Mouse (Mus musculus) neural tube, embryonic 10.5 days (tissue): ENCODE measurements around the gene Rrn3.
"Not testable (repeated sequence)": the region's sequence is repeated elsewhere in the genome, so short reads cannot be mapped to it uniquely, and the experiment has no call there.

Experiments used
- DNase-seq: peaks from one replicate; pipeline ENCODE4 v3.0.0-alpha.2; 2017; ENCODE audit warnings: low spot score; ENCODE audit errors: extremely low spot score

The Rrn3 gene

DNA sequence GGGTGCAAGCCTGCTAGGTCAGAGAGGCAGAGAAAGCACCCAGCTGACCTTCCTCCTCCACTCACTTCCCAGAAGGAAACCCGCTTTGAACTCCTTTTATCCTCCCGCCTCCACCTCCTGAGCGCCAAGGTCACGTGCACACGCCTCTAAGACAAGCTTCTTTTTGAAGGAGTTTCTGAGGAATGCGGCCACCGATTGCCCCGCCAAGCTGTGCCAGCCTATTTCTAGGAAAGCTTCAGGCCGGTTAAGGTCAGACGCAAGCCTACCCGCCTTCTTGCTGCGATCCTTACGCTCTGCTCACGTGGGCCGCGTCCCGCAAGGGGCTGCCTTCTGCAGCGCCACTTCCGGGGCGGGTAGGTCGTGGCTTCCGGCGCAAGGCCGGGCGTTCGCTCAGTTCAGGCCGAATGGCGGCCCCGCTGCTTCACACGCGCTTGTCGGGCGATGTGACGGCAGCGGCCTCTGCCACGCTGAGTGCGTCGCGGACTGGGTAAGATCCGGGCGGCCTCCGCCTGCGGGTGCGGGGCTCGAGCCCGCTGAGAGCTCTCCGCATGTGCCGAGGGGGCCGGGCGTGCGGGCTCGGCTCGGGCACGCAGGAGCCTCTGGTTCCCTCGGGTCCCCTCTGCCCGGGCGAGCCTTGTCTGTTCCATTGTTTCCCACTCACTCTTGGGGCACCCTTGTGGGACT is at the start of gene Rrn3:
Gene Rrn3 (plus strand): TSS at position 356 of the 684 bp plus-strand sequence.
- DNase-seq: peak; percentile 88

DNA sequence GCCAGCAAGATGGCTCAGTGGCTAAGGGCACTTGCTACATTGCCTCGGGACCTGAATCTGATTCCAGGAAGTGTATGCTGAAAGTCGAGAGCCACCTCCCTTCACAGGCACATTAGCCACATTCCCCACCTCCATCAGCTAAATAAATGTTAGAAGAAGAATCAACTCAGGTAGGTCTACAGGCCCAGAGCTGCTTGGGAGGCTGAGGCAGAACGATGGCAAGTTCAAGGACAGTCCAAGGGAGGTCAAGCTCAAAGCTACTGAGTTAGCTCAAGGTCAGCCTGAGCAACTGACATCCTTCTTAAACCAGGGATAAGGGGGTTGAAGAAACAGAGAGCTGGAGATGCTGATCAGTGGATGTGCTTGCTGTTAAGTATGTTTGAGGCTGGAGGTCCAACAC is 47.7 kb upstream of the Rrn3 start:
- no peak for DNase-seq

DNA sequence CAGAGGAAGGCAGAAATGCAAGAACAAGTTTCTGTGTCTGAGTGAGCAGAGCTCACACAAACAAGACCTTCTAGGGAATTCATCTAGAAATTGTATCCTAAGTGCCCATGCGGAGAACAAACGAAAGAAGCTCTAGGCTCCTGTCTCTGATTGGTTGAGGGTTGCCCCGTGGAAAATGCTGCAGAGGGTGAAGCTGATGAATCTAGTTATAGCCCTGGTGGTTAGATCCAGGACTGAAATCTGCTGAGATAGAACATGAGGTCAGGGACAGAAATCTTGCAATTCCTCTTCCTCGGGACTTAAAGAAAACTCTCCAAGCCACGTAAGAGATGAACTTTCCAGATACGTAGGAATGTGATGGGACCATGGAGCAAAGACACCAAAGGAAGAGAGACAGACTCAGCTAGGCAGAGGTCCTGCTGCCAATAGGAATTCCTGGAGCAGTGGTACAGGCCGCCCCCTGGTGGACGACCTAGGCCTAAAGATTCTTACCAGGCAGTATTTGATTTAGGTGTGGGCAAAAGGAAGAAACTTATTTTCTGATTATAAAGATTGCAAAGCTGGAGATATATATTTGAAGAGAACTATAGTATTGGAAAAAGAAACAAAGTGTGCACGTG is 46.9 kb upstream of the Rrn3 start:
- peak; percentile 77 for DNase-seq

DNA sequence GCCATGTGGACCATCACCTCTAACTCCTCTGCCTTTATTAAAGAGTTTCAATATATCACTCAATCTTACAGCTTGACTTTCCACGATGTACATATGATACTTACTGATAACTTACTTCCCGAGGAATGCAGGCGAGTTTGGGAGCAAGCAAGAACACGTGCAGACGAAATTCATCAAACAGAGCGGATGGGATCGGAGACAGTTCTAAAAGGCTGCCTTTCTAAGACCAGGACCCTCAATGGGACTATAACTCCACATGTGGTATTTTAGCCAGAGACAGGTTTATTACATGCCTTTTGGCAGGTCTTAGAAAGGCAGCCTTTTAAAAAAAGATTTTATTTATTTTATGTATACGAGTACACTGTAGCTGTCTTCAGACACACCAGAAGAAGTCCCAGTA is 44.5 kb upstream of the Rrn3 start:
- no peak for DNase-seq

DNA sequence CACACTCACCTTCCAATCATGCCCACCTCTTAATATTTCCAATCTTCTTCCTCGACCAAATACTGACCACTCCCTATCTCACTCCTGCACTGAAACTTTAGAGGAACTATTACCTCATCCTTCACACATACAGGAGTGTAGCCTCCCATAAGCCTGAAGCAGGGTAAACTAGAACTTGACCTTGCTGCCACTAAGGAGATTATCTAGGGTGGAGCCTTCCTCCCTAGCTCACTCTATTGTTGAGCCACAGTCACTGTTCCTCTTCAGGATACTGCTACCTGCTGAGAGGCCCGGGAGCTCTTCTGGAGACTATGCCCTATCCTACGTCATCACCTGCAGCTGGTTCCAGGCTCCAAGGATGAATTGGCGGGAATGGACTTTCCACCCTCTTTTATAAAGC is 41.5 kb upstream of the Rrn3 start:
- not testable (repeated sequence) for DNase-seq

GRCm38 (mm10) chr16:13740844-13741243 is 39.7 kb upstream of the Rrn3 start:
- no peak for DNase-seq

DNA sequence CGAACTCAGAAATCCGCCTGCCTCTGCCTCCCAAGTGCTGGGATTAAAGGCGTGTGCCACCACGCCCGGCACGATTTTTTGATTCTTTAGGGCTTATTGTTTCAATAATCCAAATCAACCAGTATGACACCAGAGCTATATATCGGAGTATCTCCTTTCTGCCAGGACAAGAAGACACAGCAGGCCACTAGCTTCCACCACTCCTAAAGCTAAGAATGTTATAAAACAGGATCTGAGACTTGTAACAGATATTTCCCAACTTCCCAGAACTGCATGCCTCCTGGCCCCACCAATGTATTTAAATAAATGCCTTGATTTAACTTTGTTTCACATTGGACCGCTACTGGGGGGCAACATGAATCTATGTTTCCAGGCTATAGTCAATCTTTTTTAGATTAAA is 32.8 kb upstream of the Rrn3 start:
- DNase-seq: no peak

DNA sequence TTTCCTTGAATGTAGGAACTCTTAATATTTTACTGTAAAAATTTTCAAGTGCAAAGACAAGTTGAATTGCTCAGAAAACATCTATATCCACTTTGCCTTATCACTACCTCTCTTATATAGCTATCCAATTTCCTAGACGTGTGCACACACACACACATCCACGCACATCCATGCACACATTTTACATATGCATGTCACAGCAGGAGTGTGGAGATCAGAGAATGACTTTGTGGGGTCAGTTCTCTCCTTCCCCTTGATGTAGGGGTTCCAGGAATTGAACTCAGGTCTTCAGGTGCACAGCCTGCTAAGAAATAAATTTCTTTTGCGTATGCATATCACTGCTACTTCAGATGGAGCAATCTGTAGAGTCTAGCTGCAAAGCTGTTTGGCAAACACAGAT is 32.4 kb upstream of the Rrn3 start:
- no peak for DNase-seq

GRCm38 (mm10) chr16:13748813-13749212 is 31.7 kb upstream of the Rrn3 start:
- DNase-seq: not testable (repeated sequence)

DNA sequence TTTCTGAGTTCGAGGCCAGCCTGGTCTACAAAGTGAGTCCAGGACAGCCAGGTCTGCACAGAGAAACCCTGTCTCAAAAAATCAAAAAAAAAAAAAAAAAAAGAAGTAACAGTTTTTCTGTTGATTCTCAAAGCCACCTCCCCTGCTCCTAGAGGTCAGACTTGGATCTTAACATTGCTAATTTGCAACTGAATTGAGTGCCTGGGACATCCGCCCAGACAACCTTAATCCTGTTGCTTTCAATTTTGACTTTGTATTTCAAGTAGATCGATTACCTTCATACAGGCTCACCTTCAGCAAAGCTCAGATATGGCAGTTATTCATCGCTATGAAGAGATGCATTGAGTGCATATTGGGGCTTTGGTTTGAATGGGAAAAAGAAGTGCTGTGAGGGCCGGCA is 31.2 kb upstream of the Rrn3 start:
- no peak for DNase-seq

- DNase-seq: no peak
Measured at GRCm38 (mm10) chr16:13749981-13750380, 30.5 kb upstream of the Rrn3 start.

- no peak for DNase-seq
Measured at GRCm38 (mm10) chr16:13750626-13751025, 29.9 kb upstream of the Rrn3 start.

DNA sequence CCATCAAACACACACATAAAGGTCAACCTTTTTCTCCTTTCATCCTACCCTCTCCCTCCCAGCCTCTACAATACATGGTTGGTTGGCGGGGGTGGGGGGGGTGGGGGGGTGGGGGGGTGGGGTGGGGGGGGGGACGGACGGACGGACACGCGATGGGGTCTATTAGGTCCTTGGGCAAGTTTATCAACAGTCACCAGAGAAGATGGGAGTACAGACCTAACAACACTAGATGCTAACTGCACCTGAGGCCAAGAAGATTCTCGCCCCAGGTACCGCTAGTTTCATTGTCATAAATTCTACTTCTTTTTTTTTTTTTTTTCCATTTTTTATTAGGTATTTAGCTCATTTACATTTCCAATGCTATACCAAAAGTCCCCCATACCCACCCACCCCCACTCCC is 26.5 kb upstream of the Rrn3 start:
- DNase-seq: no peak

- peak; percentile 95 for DNase-seq
Measured at GRCm38 (mm10) chr16:13754400-13755190, 25.9 kb upstream of the Rrn3 start.

DNA sequence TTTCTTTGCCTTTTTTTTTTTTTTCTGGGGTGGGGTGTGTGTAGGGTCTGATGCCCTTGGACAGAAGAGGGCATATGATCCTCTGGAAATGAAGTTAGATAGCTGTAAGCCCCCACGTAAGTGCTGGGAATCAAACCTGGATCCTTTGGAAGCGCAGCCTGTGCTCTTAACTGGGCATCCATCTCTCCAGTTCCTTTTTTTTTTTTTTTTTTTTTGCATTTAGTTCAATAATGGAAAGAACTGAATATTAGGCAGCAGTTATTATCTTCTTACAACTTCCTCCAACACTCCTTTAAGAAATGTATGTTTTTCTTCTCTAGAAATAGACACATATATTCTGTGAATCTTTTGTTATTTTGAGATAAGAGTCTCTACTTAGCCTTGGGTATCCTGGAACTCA is 22.7 kb upstream of the Rrn3 start:
- no peak for DNase-seq

DNA sequence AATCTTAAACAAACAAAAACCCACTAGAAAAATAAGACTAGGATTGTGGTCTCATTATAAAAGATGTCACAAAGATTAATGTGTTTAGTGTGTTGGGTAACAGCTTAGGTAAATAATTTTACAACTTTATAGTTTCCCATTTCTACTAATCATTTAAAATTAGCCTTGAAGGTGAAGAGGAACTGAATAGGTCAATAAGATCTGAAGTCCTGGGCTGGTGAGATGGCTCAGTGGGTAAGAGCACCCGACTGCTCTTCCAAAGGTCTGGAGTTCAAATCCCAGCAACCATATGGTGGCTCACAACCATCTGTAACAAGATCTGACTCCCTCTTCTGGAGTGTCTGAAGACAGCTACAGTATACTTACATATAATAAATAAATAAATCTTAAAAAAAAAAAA is 17.7 kb upstream of the Rrn3 start:
- DNase-seq: not testable (repeated sequence)

- DNase-seq: no peak
Measured at GRCm38 (mm10) chr16:13764519-13764918, 16.0 kb upstream of the Rrn3 start.

- no peak for DNase-seq
Measured at GRCm38 (mm10) chr16:13766367-13766766, 14.1 kb upstream of the Rrn3 start.

- not testable (repeated sequence) for DNase-seq
Measured at GRCm38 (mm10) chr16:13771603-13772002, 8.9 kb upstream of the Rrn3 start.

DNA sequence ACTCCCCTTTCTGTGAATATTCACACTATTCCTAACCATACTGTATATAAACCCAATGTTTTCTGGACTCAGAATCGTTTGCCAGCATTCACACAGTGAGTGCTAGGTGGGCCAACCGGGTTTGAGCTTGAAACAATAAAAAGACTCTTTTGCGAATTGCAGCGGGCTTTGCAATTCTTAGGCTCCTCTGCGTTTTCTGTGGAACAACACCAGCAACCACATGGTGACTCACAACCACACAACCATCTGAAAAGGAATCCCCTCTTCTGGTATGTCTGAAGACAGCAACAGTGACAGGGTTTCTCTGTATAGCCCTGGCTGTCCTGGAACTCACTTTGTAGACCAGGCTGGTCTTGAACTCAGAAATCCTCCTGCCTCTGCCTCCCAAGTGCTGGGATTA is 8.5 kb upstream of the Rrn3 start:
- DNase-seq: not testable (repeated sequence)

DNA sequence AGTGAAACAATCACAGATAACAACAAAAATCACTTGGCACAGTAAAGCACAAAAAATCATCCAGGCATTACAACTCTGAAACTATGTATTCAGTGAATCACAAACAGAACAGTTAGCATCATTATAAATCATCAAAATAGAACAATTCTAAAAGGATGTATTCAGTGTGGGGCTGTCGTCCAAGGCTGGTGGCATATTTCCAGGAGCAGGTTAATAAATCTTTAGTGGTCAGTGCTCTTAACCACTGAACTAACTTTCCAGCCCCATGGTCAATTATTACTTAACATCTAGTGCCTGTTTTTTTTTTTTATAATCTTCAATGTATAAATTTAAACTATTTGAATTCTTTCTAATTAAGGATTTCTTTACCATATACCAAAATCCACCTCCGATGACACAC is 6.5 kb upstream of the Rrn3 start:
- not testable (repeated sequence) for DNase-seq

DNA sequence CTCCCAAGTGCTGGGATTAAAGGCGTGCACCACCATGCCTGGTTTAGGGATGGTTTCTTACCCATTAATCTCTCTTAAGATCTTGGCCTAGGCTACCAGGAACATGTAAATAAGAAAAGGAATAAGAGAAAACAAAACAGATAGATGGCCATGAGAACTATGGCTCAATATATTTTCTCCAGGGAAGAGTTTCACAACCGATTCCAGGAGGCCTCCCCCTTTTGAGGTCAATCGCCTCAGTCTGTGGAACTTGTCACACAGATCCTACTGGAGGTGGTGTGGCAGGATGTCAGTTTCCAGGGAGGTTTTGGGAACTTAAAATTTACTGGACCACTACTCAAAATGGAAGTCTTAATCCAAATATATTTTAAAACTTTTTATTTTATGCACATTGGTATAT is 5.9 kb upstream of the Rrn3 start:
- not testable (repeated sequence) for DNase-seq
